Mouse (Mus musculus): Measurements from ENCODE around the gene Khk.

DNA sequence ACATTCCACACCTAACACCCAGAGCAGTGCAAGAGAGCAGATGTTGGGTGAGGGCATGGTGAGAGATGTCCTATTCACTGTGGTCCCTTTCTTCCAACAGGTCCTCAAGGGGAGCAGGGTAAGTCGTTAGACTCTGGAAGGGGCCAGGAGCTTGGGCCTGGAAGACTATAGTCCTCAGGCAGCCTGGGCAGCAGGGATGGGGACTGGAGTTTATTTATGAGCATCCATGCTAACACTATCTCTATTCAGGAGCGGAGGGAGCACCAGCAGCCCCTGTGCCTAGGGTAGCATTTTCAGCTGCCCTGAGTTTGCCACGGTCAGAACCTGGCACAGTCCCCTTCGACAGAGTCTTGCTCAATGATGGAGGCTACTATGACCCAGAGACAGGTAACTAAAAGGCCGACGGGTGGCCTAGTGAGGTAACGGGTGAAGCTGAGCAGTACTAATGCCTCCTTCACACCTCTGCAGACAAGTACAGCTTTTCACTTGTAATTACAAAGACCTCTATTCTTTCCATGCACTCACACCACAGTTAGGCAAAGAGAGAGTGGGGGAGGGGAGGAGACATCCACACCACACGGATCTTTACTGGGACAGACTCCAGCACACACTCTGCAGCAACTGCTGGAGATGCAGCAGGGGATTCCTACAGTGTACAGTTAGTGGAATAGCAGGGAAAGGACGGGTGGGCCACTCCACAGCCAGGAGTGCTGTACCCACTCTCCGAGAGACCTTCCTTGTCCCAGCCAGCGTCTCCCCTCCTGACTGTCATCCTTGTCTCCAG is 1.2 kb upstream of the Khk start:
- no peak for TF ChIP-seq CTCF (conservative IDR thresholded peaks at IDR 0.05; ENCODE audit: insufficient read depth, insufficient read length, low read depth, low read length)
- no peak for TF ChIP-seq POLR2A (IDR thresholded peaks at IDR 0.05; ENCODE audit: low read depth, low read length)
